Mouse (Mus musculus): Measurements from ENCODE around the gene Heatr6. TPM values are rescaled to one million over a fixed set of nuclear protein-coding genes. Genes with fewer than 3 reads are reported as not detected.
A peak's percentile ranks its signal among the peaks of the same experiment; 100 is the strongest.

The Heatr6 gene
- total RNA-seq (2022): 10 to 100 TPM; 15.7 to 22.4 (median 18.8) TPM

DNA sequence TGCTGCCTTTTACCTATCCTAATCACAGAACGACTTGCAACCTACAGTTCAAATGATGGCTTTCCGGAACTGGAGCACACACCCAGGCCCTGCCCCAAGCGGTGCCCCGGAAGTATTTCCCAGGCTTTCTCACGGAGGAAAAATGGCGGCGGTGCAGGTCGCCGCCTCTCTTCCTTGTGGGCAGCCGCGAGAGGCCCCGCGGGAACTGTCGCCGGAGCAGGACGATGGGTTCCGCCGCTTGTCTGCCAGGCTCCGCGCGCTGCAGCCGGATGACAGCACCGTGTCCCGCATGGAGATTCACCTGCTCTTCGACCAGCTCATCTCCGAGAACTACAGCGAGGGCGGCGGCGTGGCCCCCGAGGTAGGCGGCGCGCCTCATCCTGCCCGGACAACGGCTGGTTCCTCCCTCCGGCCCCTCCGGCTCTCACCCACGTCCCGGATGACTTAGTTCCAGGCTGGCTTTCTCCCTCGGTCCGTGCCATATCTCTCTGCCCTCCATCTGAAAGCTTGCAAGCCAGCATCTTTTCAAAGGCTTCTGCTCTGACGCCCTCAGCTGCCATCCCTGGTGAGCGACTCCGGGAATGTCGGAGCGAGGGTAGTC is at the start of gene Heatr6:
Gene Heatr6, plus strand, starts transcription at position 116 of the 601 bp plus-strand sequence.
- DNase-seq: peak; percentile 84

DNA sequence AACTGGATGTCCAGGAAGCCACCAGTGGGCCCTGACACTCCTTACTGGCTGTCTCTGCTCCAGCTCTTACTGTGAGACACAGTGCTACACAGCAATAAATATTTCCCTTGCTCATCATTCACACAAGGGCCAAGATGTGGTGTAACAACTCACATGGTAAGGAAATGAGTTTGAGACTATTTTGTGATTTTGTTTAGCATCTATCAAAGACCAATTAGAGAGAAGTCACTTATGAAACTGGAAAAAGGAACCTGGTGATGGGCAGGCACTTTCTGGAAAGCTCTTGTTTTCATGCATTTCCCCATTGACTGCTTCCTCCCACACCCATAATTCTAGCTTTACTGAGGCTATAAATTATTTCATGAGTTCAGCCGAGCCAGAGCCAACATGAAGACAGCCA is 49.8 kb upstream of the Heatr6 start, which contains the start of gene Wfdc17:
Gene Wfdc17, plus strand, starts transcription at position 287 of the 400 bp plus-strand sequence.
- no peak for DNase-seq

DNA sequence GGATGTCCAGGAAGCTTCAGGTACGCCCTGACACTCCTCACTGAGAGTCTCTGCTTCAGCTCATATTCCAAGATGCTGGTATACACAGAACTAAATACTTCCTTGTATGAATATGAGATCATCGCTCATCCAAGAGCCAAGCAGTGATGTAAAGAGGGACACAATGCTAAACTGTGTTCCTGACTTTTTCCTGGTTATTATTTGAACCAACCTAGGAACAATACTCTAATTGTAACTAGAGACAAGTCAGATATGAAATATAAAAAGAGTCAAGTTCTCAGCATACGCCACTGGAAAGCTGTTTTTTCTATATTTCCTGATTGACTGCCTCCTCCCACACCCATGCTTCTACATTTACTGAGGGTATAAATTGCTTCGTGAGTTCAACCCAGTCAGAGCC is 44.8 kb upstream of the Heatr6 start, which contains the start of gene Wfdc18:
Gene Wfdc18, plus strand, starts transcription at position 301 of the 400 bp plus-strand sequence.
- no peak for DNase-seq

DNA sequence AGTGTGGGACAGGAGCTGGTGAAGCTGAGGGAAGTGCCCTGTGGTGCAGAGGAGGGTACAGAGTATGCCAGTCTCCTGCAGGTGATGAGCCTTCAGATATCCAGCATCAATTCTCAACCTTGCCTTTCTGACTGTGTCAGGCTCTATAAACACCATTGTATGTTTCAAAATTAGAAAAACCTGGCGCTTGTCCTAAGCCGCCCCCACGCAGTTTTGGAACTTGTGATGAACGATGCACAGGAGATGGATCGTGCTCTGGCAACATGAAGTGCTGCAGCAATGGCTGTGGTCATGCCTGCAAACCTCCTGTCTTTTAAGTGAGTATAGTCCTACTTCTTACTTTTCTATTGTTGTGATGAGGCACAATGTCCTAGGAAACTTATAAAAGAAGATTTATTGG is 43.8 kb upstream of the Heatr6 start:
- DNase-seq: no peak

DNA sequence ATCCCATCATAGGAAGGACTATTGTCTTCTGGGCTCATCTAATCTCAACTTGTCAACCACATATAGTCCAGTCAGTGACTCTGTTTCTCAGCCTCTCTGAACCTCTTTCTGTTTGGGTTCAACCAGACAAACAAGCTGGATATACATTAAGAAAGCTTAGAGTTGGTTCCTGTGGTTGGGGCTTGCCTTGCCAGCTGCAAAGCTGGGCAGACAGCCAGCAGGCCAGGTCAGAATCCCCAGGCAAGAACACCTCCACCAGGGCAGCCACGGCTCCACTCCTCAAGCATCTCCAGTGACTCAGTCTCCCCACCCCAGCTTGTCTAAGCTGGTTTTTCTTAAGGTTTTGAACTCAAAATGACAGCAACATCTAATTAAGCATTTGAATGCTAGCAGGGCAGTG is 40.8 kb upstream of the Heatr6 start:
- no peak for DNase-seq

DNA sequence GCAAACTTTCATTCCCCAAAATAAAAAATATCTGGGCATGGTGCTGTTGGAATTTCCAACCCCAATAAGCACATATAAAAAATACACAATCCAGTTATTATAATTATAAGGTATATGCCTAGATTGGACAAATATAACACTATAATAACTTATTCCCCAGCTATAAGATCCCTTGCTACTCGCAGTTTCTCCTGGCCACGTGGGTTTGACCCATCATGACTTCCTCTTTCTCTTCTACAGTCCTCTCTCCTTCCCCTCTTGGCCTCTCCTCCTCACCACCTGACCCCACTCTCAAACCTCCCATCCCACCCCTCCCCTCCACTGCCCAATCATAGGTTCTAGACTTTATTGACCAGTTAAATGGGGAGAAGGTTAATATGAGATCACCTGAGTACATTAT is 39.6 kb upstream of the Heatr6 start:
- DNase-seq: no peak

DNA sequence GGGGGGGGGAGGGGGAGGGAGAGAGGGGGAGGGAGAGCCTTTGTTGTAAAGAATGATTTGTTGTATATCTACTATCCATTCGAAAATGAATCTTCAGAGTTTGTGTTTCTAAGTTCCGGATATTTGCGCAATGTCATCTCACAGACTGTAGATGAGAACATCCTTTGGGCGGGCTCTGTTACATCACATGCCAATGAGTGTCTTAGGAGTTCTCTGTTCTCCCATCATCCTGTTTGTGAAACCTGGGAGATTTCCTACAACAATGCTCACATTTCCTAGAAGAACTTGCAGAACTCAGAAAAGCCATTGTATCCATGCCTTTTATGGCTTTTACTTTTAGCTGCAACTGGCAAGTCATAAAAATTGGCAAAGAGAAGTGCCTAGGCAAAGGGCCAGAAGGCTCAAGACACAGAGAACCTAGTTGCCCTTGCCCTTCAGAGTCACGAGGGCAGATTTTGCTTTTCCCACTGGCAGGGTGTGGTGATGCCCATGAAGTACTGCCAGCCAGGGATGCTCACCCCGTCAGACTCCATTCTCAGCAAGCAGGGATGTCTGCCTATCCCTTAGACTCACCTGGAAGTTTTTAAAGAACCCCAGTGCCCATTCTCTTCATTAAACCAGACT is 36.3 kb upstream of the Heatr6 start:
- peak; percentile 49 for DNase-seq

DNA sequence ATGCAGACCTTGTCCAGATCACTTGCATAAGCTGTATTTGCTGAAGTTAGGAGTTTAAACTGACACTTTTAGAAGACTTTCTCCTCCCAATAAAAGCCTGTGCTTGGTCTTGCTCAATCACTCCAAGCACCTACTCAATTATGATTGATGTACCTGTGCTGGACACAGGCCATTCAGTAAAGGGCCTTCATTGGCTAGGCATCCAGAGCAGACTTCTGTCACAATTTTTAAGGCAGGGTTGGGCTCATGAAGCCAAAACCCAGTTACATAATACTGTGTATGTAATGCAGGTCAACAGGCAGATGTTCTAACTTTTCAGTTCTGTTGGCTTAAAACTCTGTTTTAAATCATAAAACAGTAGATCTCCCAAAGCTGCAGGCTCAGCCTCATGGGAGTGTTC is 32.7 kb upstream of the Heatr6 start:
- DNase-seq: no peak

DNA sequence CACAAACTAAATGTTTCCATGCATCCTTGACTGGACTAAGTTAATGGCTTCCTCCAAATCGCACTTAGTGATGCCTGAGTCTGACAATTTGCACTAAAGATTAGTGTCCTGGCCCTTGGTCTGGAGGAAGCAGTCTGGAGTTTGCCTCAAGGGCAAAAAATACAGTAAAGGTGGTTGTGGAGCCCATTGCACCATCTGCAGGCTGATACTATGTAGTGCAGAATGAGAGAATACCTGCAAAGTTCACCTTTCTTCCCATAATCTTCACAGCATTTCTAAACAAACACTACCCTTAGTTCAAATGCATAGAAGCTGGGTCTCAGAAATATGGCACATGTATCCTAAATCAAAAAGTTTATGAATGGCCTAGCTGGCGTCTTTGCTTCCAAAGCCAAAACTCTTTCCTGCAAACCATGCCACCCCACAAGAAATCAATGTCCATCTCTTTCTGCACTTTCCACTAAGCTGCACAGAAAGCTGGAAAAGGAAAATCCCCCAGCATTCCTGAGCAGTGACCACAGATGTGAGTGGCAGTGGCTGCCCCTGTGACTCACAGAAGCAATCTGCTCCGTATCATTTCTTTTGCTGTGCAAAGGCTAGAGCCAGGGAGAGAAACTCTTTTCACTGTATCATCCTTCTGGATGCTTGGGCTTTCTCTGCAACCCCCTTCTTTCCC is 24.6 kb upstream of the Heatr6 start:
- no peak for DNase-seq

DNA sequence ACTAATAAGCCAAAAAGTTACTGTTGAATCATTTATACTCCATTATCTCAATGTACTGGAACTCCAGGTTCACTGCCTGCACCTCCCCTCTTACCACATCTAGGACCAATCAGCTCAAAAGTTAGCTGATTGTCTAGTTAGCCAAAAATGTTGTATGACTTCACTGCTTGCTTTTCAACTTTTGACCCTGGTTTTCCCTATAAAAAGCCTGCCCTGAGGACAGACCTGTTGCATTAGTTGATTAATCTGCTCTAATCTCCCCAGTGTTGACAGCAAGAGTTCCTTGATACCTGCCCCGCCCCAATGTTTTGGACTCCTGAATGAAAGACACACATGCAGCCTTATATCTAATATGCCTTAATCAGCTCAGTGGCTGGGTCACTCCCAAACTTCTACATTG is 22.4 kb upstream of the Heatr6 start:
- no peak for DNase-seq

DNA sequence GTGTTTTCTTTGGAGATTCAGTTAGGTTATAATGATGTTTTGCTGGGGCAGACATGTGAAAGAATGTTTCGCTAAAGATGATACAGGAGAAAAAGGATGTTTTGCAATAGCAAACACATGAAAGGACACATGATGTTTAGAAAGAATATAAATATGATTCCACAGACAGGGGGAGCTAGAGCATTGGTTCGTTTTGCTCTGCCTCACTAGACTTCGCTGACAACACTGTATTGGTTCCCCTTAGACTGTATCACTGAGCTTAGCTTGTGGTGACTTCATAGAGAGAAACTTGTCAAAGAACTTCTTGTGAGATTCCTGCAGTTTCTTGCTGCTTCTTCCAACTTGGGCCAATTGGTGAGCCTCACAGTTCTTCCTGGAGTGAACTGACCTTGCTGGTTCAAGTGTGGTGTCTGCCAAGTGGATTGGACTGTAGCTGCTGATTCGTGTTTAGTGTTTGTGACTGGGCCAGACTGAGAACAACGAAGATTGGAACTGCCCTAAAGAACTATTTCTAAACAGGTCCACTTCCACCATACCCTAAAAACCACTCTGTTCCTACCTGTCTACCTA is 20.3 kb upstream of the Heatr6 start:
- no peak for DNase-seq

DNA sequence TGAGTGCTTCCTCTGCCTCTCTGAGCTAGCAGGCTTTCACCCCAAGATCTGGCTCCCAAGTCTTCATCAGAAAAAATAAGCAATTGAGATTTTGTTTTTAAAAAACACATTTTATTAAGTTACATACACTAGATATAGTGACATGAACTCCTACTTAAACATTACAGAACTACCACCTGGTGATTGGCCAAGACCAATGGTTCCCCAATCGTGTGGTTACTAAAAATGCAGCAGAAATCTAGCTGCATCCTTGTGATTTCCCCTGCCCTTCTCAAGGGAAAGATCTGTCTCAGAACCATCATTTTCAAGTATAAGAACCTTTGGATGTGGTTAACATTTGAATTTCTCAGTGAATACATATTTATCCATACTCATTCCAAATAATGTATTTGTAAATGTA is 19.3 kb upstream of the Heatr6 start:
- DNase-seq: no peak

DNA sequence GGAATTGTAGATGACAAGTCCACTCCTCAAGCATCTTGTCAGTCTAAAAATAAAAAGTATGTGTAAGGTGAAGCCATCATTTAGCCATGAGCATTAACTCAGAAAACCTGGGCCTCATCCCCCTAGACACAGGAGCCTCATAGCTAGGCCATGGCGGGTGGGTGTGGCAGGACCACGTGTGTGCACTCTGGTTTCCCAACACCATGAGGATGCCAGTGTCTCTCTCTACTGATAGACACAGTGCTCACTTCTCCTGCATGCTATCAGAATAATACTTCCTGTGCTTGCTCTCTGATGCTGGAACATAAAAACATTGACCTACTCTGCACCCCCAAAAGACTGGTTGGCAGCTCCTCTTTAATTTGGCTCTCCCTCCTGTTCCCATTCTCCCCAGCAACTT is 17.6 kb upstream of the Heatr6 start:
- DNase-seq: no peak

DNA sequence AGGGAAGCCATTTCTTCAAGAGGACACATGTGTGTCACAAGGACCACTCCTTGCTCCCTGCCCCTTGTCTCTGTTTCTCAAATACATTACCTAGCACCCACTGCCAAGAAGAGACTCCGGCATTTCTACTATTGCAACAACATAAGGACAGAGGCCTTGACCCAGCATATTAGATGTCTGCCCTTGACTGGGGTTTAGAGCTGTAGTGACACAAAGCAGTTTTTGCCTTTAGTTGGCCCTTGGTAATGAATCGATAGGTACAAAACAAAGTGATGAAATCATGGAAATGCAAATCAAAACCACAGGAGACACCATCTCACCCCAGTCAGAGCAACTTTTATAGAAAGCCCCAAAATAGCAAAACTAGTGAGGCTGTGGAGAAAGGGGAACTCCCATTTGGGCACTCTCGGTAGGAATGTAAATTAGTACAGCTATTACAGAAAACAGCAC is 16.4 kb upstream of the Heatr6 start:
- DNase-seq: no peak

DNA sequence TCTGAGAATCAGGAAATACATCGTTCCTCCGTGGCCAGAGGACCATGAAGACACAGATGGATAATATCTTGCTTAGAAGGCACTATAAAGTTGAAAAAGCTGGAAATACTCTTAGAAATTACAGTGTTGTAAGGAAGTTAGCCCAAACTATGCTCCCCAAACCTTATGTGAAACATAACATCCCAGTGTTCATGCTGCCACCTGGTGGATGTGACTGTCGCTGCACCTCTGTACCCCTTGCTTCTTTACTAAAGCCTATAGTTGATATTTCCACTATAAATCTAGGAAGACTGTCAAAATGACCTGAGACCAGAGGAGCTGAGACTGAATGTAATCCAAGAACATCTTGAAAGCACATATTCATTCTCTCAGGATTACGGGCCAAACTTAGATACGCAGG is 14.3 kb upstream of the Heatr6 start:
- DNase-seq: peak; percentile 33

DNA sequence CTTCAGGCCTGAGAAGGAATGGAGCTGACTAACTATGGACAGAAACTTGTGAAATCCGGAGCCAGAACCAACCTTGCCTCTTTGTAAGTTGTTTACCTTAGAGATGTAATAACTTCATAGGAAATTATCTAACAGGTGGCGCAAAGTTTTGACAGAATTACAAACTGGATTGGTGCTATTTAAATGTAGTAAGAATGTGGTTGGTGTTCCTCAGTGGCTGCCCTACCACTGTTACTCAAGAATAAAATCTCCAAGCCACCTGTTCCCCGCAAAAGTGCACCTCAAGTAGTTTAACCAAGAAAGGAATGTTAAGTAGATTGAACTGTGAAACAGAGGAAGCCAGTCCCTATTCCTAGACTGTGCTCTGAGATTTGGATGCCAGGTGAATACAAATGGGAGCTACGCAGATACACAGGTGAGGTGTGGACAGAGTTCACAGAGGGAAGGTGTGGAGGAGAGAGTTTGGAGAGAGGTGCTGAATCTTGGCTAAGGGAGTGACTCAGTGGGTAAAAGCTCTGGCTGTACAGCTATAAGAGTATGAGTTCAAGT is 13.0 kb upstream of the Heatr6 start:
- DNase-seq: no peak

DNA sequence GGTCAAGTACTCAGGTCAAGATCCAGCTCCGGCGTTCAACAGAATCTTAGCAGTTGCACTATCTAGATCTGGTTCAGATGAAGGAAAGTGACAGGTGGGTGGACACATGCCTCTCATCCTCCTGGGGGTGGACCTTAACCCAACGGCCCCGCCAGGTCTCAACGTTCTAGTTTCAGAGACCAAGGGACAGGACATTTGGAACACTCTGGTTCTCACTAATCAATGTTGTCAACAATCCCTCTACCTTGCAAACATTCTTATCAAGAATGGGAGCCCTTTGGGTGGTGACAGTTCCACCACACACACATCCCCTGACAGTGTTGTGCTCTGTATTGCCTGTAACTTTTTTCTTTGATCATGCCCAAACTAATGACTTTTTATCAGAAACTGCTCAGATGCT is 11.7 kb upstream of the Heatr6 start:
- DNase-seq: no peak

DNA sequence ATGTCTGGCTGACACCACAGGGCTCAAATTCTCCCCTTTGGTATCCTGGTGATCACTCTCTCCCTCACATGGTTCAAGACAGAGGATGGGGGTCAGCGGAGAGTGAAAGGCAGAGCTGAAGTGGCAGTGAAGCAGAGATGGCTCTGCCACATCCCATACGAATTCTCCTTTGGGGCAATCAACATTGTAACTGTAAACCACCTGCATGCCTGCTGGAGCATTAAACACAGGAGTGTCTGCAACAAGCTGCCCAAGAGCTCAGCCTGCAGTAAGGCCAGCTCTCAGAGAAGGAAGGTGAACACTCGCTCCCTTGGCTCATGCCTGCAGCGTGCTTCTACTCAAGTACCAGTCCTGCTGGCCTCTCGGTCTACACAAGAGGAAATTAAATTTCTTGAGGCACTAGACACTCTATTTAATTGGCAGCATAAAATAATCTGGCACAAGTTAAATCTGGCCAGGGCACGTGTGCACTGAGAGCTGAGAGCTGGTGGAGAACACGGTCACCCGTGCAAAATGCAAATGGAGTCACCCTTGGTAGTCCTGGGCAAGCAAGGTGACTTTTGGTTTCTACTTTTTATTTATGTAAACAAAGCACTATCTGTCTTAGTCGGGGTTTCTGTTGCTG is 10.7 kb upstream of the Heatr6 start:
- no peak for DNase-seq

DNA sequence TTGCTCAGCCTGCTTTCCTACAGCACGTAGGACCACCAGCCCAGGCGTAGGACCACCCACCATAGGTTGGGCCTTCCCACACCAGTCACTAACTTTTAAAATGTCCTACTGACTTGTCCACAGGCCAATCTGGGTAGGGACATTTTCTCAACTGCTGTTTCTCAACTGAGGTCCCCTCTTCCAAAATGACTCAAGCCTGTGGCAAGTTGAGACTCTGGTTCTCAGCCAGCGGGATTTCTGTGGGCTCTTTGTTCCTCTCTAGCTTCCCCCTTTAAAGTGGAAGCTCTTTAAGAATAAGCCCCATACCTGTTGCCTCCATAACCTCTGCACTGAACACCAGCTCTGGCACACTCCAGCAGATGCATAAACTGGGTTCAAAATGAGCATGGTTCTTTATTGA is 10.0 kb upstream of the Heatr6 start:
- DNase-seq: no peak

DNA sequence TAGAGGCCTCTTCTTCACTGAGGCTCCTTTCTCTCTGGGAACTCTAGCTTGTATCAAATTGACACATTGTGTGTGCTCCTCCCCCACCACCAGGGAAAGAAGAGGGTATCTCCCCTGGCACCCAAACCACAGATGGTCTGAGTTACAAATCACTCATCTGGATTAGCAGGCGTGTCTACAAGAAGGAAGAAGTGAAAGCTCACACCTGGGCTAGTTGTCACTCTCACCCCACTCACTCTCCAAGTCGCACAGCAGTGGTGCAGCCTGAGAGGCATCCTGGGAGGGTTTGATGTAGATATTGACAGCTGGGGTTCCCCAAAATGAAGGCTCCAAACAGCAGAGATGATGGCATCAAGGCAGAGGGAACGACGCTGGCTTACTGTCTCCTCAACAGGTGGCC is 7.3 kb upstream of the Heatr6 start:
- DNase-seq: no peak

DNA sequence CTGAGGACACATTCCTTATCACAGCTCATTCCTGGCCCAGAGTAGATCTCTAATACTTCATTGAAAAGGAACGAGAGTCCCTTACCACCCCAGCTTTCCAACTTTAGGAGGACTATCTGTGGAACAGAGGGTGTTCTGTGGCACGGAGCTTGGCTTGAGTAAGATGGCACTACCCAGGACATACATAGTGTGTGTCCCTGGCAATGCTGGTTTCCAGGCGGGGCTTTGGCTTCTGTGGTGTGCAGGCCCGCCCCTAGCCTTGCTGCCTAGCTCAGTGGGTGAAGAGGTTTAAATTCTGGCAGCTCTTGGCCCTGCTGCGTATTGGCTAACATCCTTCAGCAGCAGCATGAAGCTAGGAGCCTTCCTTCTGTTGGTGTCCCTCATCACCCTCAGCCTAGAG is 6.8 kb upstream of the Heatr6 start, which contains the start of gene Wfdc21:
Gene Wfdc21, plus strand, starts transcription at position 260 of the 400 bp plus-strand sequence.
- no peak for DNase-seq

DNA sequence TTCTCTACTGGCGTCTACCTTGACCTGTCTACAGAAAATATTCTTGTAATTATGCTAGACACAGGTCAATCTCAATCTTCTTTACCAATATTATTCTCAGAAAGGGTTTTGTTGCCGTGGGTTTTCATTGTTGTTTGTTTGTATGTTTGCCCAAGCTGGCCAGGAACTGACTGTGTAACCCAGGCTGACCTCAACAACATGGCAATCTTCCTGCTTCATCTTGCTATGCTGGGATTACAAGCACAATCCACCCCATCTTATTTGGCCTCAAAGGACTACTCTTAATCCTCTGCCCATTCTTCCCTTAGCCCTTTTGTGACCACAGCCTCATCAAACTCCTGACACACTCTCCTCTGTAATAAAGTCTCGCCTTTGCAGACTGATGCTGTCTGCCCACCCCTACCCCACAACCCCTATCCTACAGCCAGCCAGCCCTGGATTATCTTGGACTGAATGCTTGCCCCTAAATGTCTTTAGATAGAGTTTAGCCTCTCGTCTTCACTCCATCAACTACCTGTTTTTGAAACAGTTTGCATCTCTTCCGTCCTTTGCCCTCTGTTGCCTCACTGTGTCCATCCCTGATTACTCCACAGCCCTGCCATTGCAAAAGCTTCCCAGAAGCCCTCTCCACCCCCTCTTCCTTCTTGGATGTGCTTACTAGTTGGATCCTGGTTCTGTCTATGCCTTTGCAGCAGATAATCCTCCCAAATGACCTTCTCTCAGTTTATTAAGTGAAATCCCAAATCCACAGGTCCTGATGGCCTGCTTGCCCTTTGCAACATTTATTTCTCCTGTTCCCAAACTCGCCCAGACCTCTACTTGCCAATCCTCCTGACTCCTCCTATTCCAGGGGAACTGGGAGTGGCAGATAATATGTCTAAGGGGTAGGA is 5.9 kb upstream of the Heatr6 start:
- no peak for DNase-seq
